Mouse (Mus musculus): Measurements from ENCODE around the gene Gm13057.
"Not testable (repeated sequence)": the region's sequence is repeated elsewhere in the genome, so short reads cannot be mapped to it uniquely, and the experiment has no call there.

Gene Gm13057

GRCm38 (mm10) chr4:143551400-143551799 lies at the start of gene Gm13057, which contains the start of gene BC080695:
Gene Gm13057 (plus strand): TSS chr4:143551709.
Gene BC080695 (plus strand): TSS chr4:143551700.
- DNase-seq, result not testable (repeated sequence)

GRCm38 (mm10) chr4:143511043-143511442 lies 40.5 kb upstream of the Gm13057 start, which contains the start of gene Gm13043:
Gene Gm13043 (plus strand): TSS chr4:143511343.
- no peak for DNase-seq

- not testable (repeated sequence) for DNase-seq
These were observed 15.9 kb upstream of the Gm13057 start, which contains the start of gene Gm13040 for GRCm38 (mm10) chr4:143535654-143536053. Gene Gm13040 (plus strand): TSS chr4:143535954.
